13 mouse cellular contexts compared by ENCODE assay signal in the genomic region with DNA sequence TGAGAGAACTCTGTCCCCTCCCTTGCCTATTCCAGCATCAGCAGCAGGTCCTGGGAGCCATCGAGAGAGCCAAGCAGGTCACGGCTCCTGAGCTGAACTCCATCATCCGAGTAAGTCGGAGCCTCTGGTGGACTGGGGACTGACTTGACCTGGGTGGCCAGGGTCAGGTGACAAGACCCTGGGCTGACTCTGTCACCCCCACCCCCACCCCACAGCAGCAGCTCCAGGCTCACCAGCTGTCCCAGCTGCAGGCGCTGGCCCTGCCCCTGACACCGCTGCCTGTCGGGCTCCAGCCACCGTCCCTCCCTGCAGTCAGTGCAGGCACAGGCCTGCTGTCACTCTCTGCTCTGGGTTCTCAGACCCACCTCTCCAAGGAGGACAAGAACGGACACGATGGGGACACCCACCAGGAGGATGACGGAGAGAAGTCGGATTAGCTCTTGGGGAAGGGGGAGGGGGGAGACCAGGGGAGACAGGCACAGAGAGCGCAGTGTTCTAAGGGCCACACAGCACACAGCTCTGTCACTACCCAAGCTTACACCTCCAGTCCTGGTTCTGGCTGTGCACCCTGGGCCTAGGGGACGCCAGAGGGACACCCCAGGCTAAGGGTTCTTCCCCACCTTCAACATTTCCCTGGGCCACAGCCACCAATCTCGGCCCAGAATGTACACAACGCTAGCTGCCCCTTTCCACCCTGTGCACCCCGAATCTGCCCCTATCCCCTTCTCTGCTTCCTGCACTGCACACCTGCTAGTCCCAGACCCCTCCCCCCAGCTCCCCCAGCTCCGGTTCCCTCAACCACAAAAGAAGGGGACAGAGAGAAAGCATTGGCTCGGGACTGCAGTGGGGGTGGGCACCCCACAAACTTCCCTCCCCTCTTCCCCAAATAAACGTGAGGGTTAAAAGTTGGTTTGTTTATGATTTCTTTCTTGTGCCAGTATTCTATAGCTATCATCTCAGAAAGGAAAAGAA. TPM values are rescaled to one million over a fixed set of nuclear protein-coding genes. Genes with fewer than 3 reads are reported as not detected.
DNase-seq lines count a peak whose midpoint lies in the region; ATAC-seq and TF ChIP-seq lines count a peak whose summit lies in the region.
"Had no signal": no experiment of that assay in that cellular context is flagged by ENCODE, and none has a peak within 500 bp of the region (broad histone marks: within the 10 kb centered on the region; RNA-seq: fewer than 3 reads in every experiment).

No protein-coding gene starts in this region.

- peak overlapping the region; percentile 45 for H3K4me3 ChIP-seq in hindbrain, embryonic 10.5 days
- no peak overlapping the region for H3K4me3 ChIP-seq in hindbrain, embryonic 16.5 days (ENCODE audit: low read length)
- no peak overlapping the region; a peak in 1 of 4 replicates for H3K4me3 ChIP-seq in ES-E14 (ENCODE audit: insufficient read depth in 1 of 2, low read depth in 1 of 2, low read length in 2 of 2, poor library complexity in 1 of 2, severe bottlenecking in 1 of 2)
- no peak overlapping the region for H3K4me3 ChIP-seq in embryonic facial prominence, embryonic 11.5 days (ENCODE audit: low read depth, low read length)
- H3K4me3 ChIP-seq: hindbrain, embryonic 15.5 days; left cerebral cortex, adult 2 months; limb, embryonic 15.5 days had no signal

- in situ Hi-C loops in ES-E14 (cut with MboI; ENCODE audit: low sequenced_read_pairs in 2 of 2, unreplicated experiment in 2 of 2): no loop called here

- peaks cover 97% of the 10 kb centered on the region for H3K27me3 ChIP-seq in hindbrain, embryonic 10.5 days (ENCODE audit: insufficient read depth, poor library complexity, severe bottlenecking)
- H3K27me3 ChIP-seq in hindbrain, embryonic 16.5 days (replicated peaks; ENCODE audit: control insufficient read depth, insufficient read depth, low read length): peaks cover 10% of the 10 kb centered on the region; the same call in 1 of the 2 replicates
- H3K27me3 ChIP-seq in embryonic facial prominence, embryonic 11.5 days (ENCODE audit: control insufficient read depth, insufficient read depth, low read length): no peaks in the 10 kb centered on the region
- H3K27me3 ChIP-seq: limb, embryonic 15.5 days had no signal

- ATAC-seq in hindbrain, embryonic 16.5 days: no peak
- ATAC-seq in embryonic facial prominence, embryonic 11.5 days (replicated peaks; ENCODE audit: insufficient number of reproducible peaks, low FRiP score, low TSS enrichment, low read depth): no peak
- ATAC-seq: CD4-positive, CD25-positive, alpha-beta regulatory T cell, adult 4 months had no signal

- no peak overlapping the region for H3K9ac ChIP-seq in hindbrain, embryonic 16.5 days (ENCODE audit: low read depth, low read length)
- H3K9ac ChIP-seq in ES-E14 (ENCODE audit: insufficient read depth, low read depth, low read length, poor library complexity, severe bottlenecking): peak overlapping the region; percentile 19; the same call in 1 of the 2 replicates
- H3K9ac ChIP-seq in embryonic facial prominence, embryonic 11.5 days (replicated peaks; ENCODE audit: low read length): no peak overlapping the region
- H3K9ac ChIP-seq: hindbrain, embryonic 15.5 days; limb, embryonic 15.5 days; lung, embryonic 14.5 days had no signal

- no peak overlapping the region for H3K4me2 ChIP-seq in hindbrain, embryonic 16.5 days (ENCODE audit: low read length)
- peak overlapping the region; percentile 16; the same call in 1 of the 2 replicates for H3K4me2 ChIP-seq in embryonic facial prominence, embryonic 11.5 days (ENCODE audit: low read depth, low read length)
- H3K4me2 ChIP-seq: hindbrain, embryonic 15.5 days had no signal

- H3K36me3 ChIP-seq in hindbrain, embryonic 10.5 days: peaks cover 35% of the 10 kb centered on the region
- peaks cover 16% of the 10 kb centered on the region for H3K36me3 ChIP-seq in hindbrain, embryonic 16.5 days (ENCODE audit: control insufficient read depth, insufficient read depth, low read length)
- H3K36me3 ChIP-seq in ES-E14 (ENCODE audit: control insufficient read depth, insufficient read depth, low read length, poor library complexity, severe bottlenecking): peaks cover 6% of the 10 kb centered on the region
- peaks cover 5% of the 10 kb centered on the region for H3K36me3 ChIP-seq in embryonic facial prominence, embryonic 11.5 days (replicated peaks; ENCODE audit: control insufficient read depth, insufficient read depth, low read depth, low read length)

- no peaks in the 10 kb centered on the region for H3K9me3 ChIP-seq in hindbrain, embryonic 10.5 days
- no peaks in the 10 kb centered on the region for H3K9me3 ChIP-seq in hindbrain, embryonic 16.5 days (ENCODE audit: control insufficient read depth, low read length)
- no peaks in the 10 kb centered on the region for H3K9me3 ChIP-seq in ES-E14 (ENCODE audit: control insufficient read depth, insufficient read depth, low read depth, low read length)
- no peaks in the 10 kb centered on the region for H3K9me3 ChIP-seq in embryonic facial prominence, embryonic 11.5 days (replicated peaks; ENCODE audit: control insufficient read depth, low read length)
- H3K9me3 ChIP-seq: hindbrain, embryonic 15.5 days; limb, embryonic 15.5 days had no signal

- peaks cover 88% of the 10 kb centered on the region for H3K4me1 ChIP-seq in hindbrain, embryonic 10.5 days (replicated peaks)
- peaks cover 49% of the 10 kb centered on the region for H3K4me1 ChIP-seq in hindbrain, embryonic 16.5 days (ENCODE audit: control insufficient read depth, insufficient read depth, low read depth, low read length)
- peaks cover 8 to 38% of the 10 kb centered on the region in 2 experiments; a peak in 3 of 4 replicates for H3K4me1 ChIP-seq in ES-E14 (ENCODE audit: control insufficient read depth in 2 of 2, insufficient read depth in 2 of 2, low read length in 2 of 2, poor library complexity in 1 of 2)
- peaks cover 32% of the 10 kb centered on the region for H3K4me1 ChIP-seq in embryonic facial prominence, embryonic 11.5 days (ENCODE audit: control insufficient read depth, insufficient read depth, low read length)

- DNase-seq in hindbrain, embryonic 10.5 days (ENCODE audit: low spot score): no peak
- no peak for DNase-seq in ES-E14 (ENCODE audit: low read depth, low spot score)
- DNase-seq in embryonic facial prominence, embryonic 11.5 days (ENCODE audit: low spot score): no peak
- peak; percentile 69 for DNase-seq in thymus, postnatal 0 days (ENCODE audit: low spot score)
- DNase-seq in urinary bladder, postnatal 36 days (ENCODE audit: low spot score in 2 of 2): no peak
- DNase-seq in yolk sac, embryonic 10.5 days (ENCODE audit: low spot score): no peak
- DNase-seq: right cerebral cortex, postnatal 25 days had no signal

- H3K27ac ChIP-seq in hindbrain, embryonic 10.5 days: peak overlapping the region; percentile 59
- H3K27ac ChIP-seq in hindbrain, embryonic 16.5 days (ENCODE audit: low read depth, low read length): no peak overlapping the region
- H3K27ac ChIP-seq in ES-E14 (ENCODE audit: insufficient read depth, low read depth, low read length, poor library complexity, severe bottlenecking): no peak overlapping the region
- no peak overlapping the region for H3K27ac ChIP-seq in embryonic facial prominence, embryonic 11.5 days (replicated peaks; ENCODE audit: low read depth, low read length)
- H3K27ac ChIP-seq: hindbrain, embryonic 15.5 days; left cerebral cortex, adult 2 months had no signal

- 17% methylated on average over 20 of the region's 20 CpGs for whole genome bisulfite sequencing in hindbrain, embryonic 10.5 days
- 34% methylated on average over 20 of the region's 20 CpGs for WGBS in hindbrain, embryonic 16.5 days
- WGBS in embryonic facial prominence, embryonic 11.5 days: 23% methylated on average over 19 of the region's 20 CpGs

TF ChIP-seq in ES-E14, 5 proteins besides CTCF, POLR2A, EP300 and RAD21 (continues in another document):
- TF ChIP-seq MAFK (IDR thresholded peaks at IDR 0.05; ENCODE audit: insufficient read depth, low read depth, low read length) (no peak), ZC3H11A (IDR thresholded peaks at IDR 0.05; ENCODE audit: borderline replicate concordance, low read depth, low read length) (no peak)

RNA-seq across cellular contexts. Expression of a gene that starts 6.3 kb away (rescaled TPM):
- polyA plus RNA-seq in hindbrain, embryonic 10.5 days (2016; fragmentation: Nextera tagmentation; extraction: Ambion mirVana): 297 and 430 TPM in 2 replicates
- 457 and 712 TPM in 2 replicates for polyA plus RNA-seq in hindbrain, embryonic 16.5 days (2015; fragmentation: Nextera tagmentation; extraction: Ambion mirVana)
- 102 and 145 TPM in 2 replicates for total RNA-seq in ES-E14 (2012; rRNA removed)
- polyA plus RNA-seq in embryonic facial prominence, embryonic 11.5 days (2014; fragmentation: Nextera tagmentation; extraction: Ambion mirVana): 303 and 321 TPM in 2 replicates
- polyA plus RNA-seq in thymus, postnatal 0 days (2015; fragmentation: Nextera tagmentation; extraction: Ambion mirVana): 683 and 740 TPM in 2 replicates

RNA-seq across cellular contexts. Expression of a gene that starts 8.8 kb away (rescaled TPM):
- 8.6 and 15.7 TPM in 2 replicates for polyA plus RNA-seq in hindbrain, embryonic 10.5 days (2016; fragmentation: Nextera tagmentation; extraction: Ambion mirVana)
- 40.9 and 50.2 TPM in 2 replicates for polyA plus RNA-seq in hindbrain, embryonic 16.5 days (2015; fragmentation: Nextera tagmentation; extraction: Ambion mirVana)
- 2.4 and 2.6 TPM in 2 replicates for total RNA-seq in ES-E14 (2012; rRNA removed)
- 14.1 and 15.3 TPM in 2 replicates for polyA plus RNA-seq in embryonic facial prominence, embryonic 11.5 days (2014; fragmentation: Nextera tagmentation; extraction: Ambion mirVana)
- polyA plus RNA-seq in thymus, postnatal 0 days (2015; fragmentation: Nextera tagmentation; extraction: Ambion mirVana): 2.4 and 2.9 TPM in 2 replicates

RNA-seq across cellular contexts. Expression of a gene that starts 20.6 kb away (rescaled TPM):
- 71.2 and 76.9 TPM in 2 replicates for polyA plus RNA-seq in hindbrain, embryonic 10.5 days (2016; fragmentation: Nextera tagmentation; extraction: Ambion mirVana)
- polyA plus RNA-seq in hindbrain, embryonic 16.5 days (2015; fragmentation: Nextera tagmentation; extraction: Ambion mirVana): 96.0 and 104 TPM in 2 replicates
- 52.1 and 53.4 TPM in 2 replicates for total RNA-seq in ES-E14 (2012; rRNA removed)
- polyA plus RNA-seq in embryonic facial prominence, embryonic 11.5 days (2014; fragmentation: Nextera tagmentation; extraction: Ambion mirVana): 62.0 and 68.6 TPM in 2 replicates
- 28.5 and 30.0 TPM in 2 replicates for polyA plus RNA-seq in thymus, postnatal 0 days (2015; fragmentation: Nextera tagmentation; extraction: Ambion mirVana)

RNA-seq across cellular contexts. Expression of a gene that starts 35.3 kb away (rescaled TPM):
- polyA plus RNA-seq in hindbrain, embryonic 10.5 days (2016; fragmentation: Nextera tagmentation; extraction: Ambion mirVana): 6.9 and 7.1 TPM in 2 replicates
- polyA plus RNA-seq in hindbrain, embryonic 16.5 days (2015; fragmentation: Nextera tagmentation; extraction: Ambion mirVana): 9.0 and 9.2 TPM in 2 replicates
- total RNA-seq in ES-E14 (2012; rRNA removed): 17.7 and 22.0 TPM in 2 replicates
- polyA plus RNA-seq in embryonic facial prominence, embryonic 11.5 days (2014; fragmentation: Nextera tagmentation; extraction: Ambion mirVana): 7.1 and 10.7 TPM in 2 replicates
- 3.7 and 4.8 TPM in 2 replicates for polyA plus RNA-seq in thymus, postnatal 0 days (2015; fragmentation: Nextera tagmentation; extraction: Ambion mirVana)

RNA-seq across cellular contexts. Expression of a gene that starts 40.5 kb away (rescaled TPM):
- polyA plus RNA-seq in hindbrain, embryonic 10.5 days (2016; fragmentation: Nextera tagmentation; extraction: Ambion mirVana): 1.3 and 2.1 TPM in 2 replicates
- polyA plus RNA-seq in hindbrain, embryonic 16.5 days (2015; fragmentation: Nextera tagmentation; extraction: Ambion mirVana): 1.6 and 2.3 TPM in 2 replicates
- total RNA-seq in ES-E14 (2012; rRNA removed): 2.3 and 2.5 TPM in 2 replicates
- polyA plus RNA-seq in embryonic facial prominence, embryonic 11.5 days (2014; fragmentation: Nextera tagmentation; extraction: Ambion mirVana): 0.52 and 0.70 TPM in 2 replicates
- polyA plus RNA-seq in thymus, postnatal 0 days (2015; fragmentation: Nextera tagmentation; extraction: Ambion mirVana): 0.85 and 0.98 TPM in 2 replicates
